ENCODE assay signal across 10 mouse cellular contexts in genomic region chr11:72478228-72478627, GRCm38 (mm10). TPM values are rescaled to one million over a fixed set of nuclear protein-coding genes. Genes with fewer than 3 reads are reported as not detected.
DNase-seq lines count a peak whose midpoint lies in the region; ATAC-seq and TF ChIP-seq lines count a peak whose summit lies in the region.
"Had no signal": no experiment of that assay in that cellular context is flagged by ENCODE, and none has a peak within 500 bp of the region (broad histone marks: within the 10 kb centered on the region; RNA-seq: fewer than 3 reads in every experiment).

No protein-coding gene starts in this region.

- no peaks in the 10 kb centered on the region for H3K27me3 ChIP-seq in limb, embryonic 10.5 days (ENCODE audit: low read depth, poor library complexity, severe bottlenecking)

- H3K9me3 ChIP-seq in limb, embryonic 10.5 days (replicated peaks): no peaks in the 10 kb centered on the region

- H3K36me3 ChIP-seq in limb, embryonic 10.5 days: no peaks in the 10 kb centered on the region

- no peak overlapping the region for H3K4me3 ChIP-seq in layer of hippocampus, adult 2 months
- no peak overlapping the region for H3K4me3 ChIP-seq in limb, embryonic 10.5 days

- peak overlapping the region; percentile 53; the same call in 1 of the 2 replicates for H3K27ac ChIP-seq in layer of hippocampus, adult 2 months
- H3K27ac ChIP-seq in limb, embryonic 10.5 days: peak overlapping the region; percentile 40; the same call in 1 of the 2 replicates

- DNase-seq in layer of hippocampus, adult 2 months (ENCODE audit: low spot score in 2 of 2): no peak
- DNase-seq in layer of hippocampus, postnatal 25 days (ENCODE audit: extremely low spot score in 1 of 2, low spot score in 1 of 2): no peak
- peak; percentile 54 for DNase-seq in adipocyte (ENCODE audit: low spot score)
- DNase-seq in heart, adult 9 months (ENCODE audit: low spot score in 2 of 2): peak; percentile 40 to 50
- DNase-seq in limb, embryonic 10.5 days (ENCODE audit: low spot score): no peak
- no peak for DNase-seq in B cell, adult 2 months
- no peak for DNase-seq in cerebellum, postnatal 4 days (ENCODE audit: low spot score in 2 of 2)
- DNase-seq: cerebellum, adult 11 months; lung, embryonic 14.5 days had no signal

- no peak for TF ChIP-seq CTCF in layer of hippocampus, adult 2 months (conservative IDR thresholded peaks at IDR 0.05)

- peaks cover 17% of the 10 kb centered on the region; the same call in 1 of the 2 replicates for H3K4me1 ChIP-seq in limb, embryonic 10.5 days

- no peak for ATAC-seq in erythroblast, adult 5-6 weeks (replicated peaks; ENCODE audit: low FRiP score, poor library complexity, severe bottlenecking)

- 65% methylated on average over 6 of the region's 6 CpGs for WGBS in limb, embryonic 10.5 days

RNA-seq across cellular contexts. Expression of gene Spns2, which starts 11.5 kb away (rescaled TPM):
- 100 to 1,000 TPM; 101 to 105 TPM for total RNA-seq in layer of hippocampus, adult 2 months (2021)
- 10 to 100 TPM; 95.8 to 97.0 TPM for total RNA-seq in layer of hippocampus, postnatal 25 days (2021)
- 2.8 and 3.0 TPM in 2 replicates for polyA plus RNA-seq in limb, embryonic 10.5 days (2016; fragmentation: Nextera tagmentation; extraction: Ambion mirVana)
- 1.3 TPM in 1 of 2 replicates, not detected in the other for total RNA-seq in erythroblast, adult 5-6 weeks (2015; ENCODE audit: low replicate concordance)
- total RNA-seq in erythroblast, adult 5-6 weeks (2017; ENCODE audit: low replicate concordance): 1.4 and 2.0 TPM in 2 replicates

RNA-seq across cellular contexts. Expression of gene Mybbp1a, which starts 37.1 kb away (rescaled TPM):
- 10 to 100 TPM; 55.7 to 56.2 TPM for total RNA-seq in layer of hippocampus, adult 2 months (2021)
- 10 to 100 TPM; 48.3 to 54.0 TPM for total RNA-seq in layer of hippocampus, postnatal 25 days (2021)
- 234 and 274 TPM in 2 replicates for polyA plus RNA-seq in limb, embryonic 10.5 days (2016; fragmentation: Nextera tagmentation; extraction: Ambion mirVana)
- total RNA-seq in erythroblast, adult 5-6 weeks (2015; ENCODE audit: low replicate concordance): 44.7 and 49.6 TPM in 2 replicates
- 11.8 and 27.4 TPM in 2 replicates for total RNA-seq in erythroblast, adult 5-6 weeks (2017; ENCODE audit: low replicate concordance)

RNA-seq across cellular contexts. Expression of gene Ggt6, which starts 42.9 kb away (rescaled TPM):
- not detected for total RNA-seq in layer of hippocampus, adult 2 months (2021)
- under 1 TPM in 1 of 2 experiments, not detected in 1; 0.20 TPM for total RNA-seq in layer of hippocampus, postnatal 25 days (2021)
- polyA plus RNA-seq in limb, embryonic 10.5 days (2016; fragmentation: Nextera tagmentation; extraction: Ambion mirVana): 0.08 TPM in 1 of 2 replicates, not detected in the other
- not detected in 2 replicates for total RNA-seq in erythroblast, adult 5-6 weeks (2015; ENCODE audit: low replicate concordance)
- total RNA-seq in erythroblast, adult 5-6 weeks (2017; ENCODE audit: low replicate concordance): not detected in 2 replicates
- polyA plus RNA-seq: lung, embryonic 14.5 days had no signal

Comparison
In these comparisons a context has a peak if more than half of its experiments do, and no peak if none do; other contexts are left out.
1. DNase-seq: peak in adipocyte (single experiment) and heart, adult 9 months (2 of 2); none in layer of hippocampus, adult 2 months (0 of 2), layer of hippocampus, postnatal 25 days (0 of 2), limb, embryonic 10.5 days (single experiment), B cell, adult 2 months (0 of 2) and cerebellum, postnatal 4 days (0 of 2).
2. RNA of gene Spns2, which starts 11.5 kb away (total RNA-seq): 101 to 105 TPM in layer of hippocampus, adult 2 months and 95.8 to 97.0 TPM in layer of hippocampus, postnatal 25 days; 1.3 to 2.0 TPM in erythroblast, adult 5-6 weeks; every median in the first group is over 10 times any median in the second.